Mouse (Mus musculus): ENCODE results near the gene Plekhg6. TPM values are rescaled to one million over a fixed set of nuclear protein-coding genes. Genes with fewer than 3 reads are reported as not detected.
A peak's percentile ranks its signal among the peaks of the same experiment; 100 is the strongest.

The Plekhg6 gene
- polyA plus RNA-seq, 1 experiment from 2014 or later: 0.50 TPM

GRCm38 (mm10) chr6:125377582-125378451 lies 2.8 kb downstream of the Plekhg6 start:
- peak; percentile 85 for DNase-seq (ENCODE audit: low spot score)
- no peak overlapping the region for H3K27ac ChIP-seq (ENCODE audit: low read length)

GRCm38 (mm10) chr6:125377042-125377441 lies 3.6 kb downstream of the Plekhg6 start:
- Histone ChIP-seq H3K4me3 (ENCODE audit: low read depth, low read length) (no peak overlapping the region), H3K9ac (replicated peaks; ENCODE audit: low read depth) (no peak overlapping the region), H3K27me3 (replicated peaks; ENCODE audit: insufficient read depth, low read length) (peaks cover 6% of the 10 kb centered on the region; the same call in 1 of the 2 replicates), H3K27ac (ENCODE audit: low read length) (no peak overlapping the region), H3K4me2 (replicated peaks; ENCODE audit: low read depth, low read length) (no peak overlapping the region), H3K9me3 (ENCODE audit: low read length) (no peaks in the 10 kb centered on the region), H3K4me1 (ENCODE audit: insufficient read depth, low read depth, low read length) (peaks cover 16% of the 10 kb centered on the region; the same call in 1 of the 2 replicates), H3K36me3 (ENCODE audit: insufficient read depth, low read length) (no peaks in the 10 kb centered on the region)
- TF ChIP-seq CTCF (IDR thresholded peaks at IDR 0.05) (no peak), EP300 (IDR thresholded peaks at IDR 0.05) (no peak)
- ATAC-seq (no peak), DNase-seq (ENCODE audit: low spot score) (no peak)
- WGBS: 62% methylated on average over 6 of the region's 6 CpGs

More at GRCm38 (mm10) chr6:125377582-125378451, 2.8 kb downstream of the Plekhg6 start:
- H3K27me3 ChIP-seq (replicated peaks; ENCODE audit: insufficient read depth, low read length): peaks cover 10% of the 10 kb centered on the region; the same call in 1 of the 2 replicates
- ATAC-seq: peak; percentile 75
- no peaks in the 10 kb centered on the region for H3K9me3 ChIP-seq (ENCODE audit: low read length)
- no peak overlapping the region for H3K9ac ChIP-seq (replicated peaks; ENCODE audit: low read depth)
- peaks cover 16% of the 10 kb centered on the region; the same call in 1 of the 2 replicates for H3K4me1 ChIP-seq (ENCODE audit: insufficient read depth, low read depth, low read length)
- WGBS: 35% methylated on average over 16 of the region's 16 CpGs
- TF ChIP-seq CTCF (IDR thresholded peaks at IDR 0.05) (no peak), EP300 (IDR thresholded peaks at IDR 0.05) (no peak)
- no peak overlapping the region for H3K4me3 ChIP-seq (ENCODE audit: low read depth, low read length)
- peak overlapping the region; percentile 27; the same call in 1 of the 2 replicates for H3K4me2 ChIP-seq (replicated peaks; ENCODE audit: low read depth, low read length)
- H3K36me3 ChIP-seq (ENCODE audit: insufficient read depth, low read length): no peaks in the 10 kb centered on the region

- Histone ChIP-seq H3K4me2 (replicated peaks; ENCODE audit: low read depth, low read length) (no peak overlapping the region), H3K27me3 (replicated peaks; ENCODE audit: insufficient read depth, low read length) (no peaks in the 10 kb centered on the region), H3K9me3 (ENCODE audit: low read length) (no peaks in the 10 kb centered on the region), H3K36me3 (ENCODE audit: insufficient read depth, low read length) (no peaks in the 10 kb centered on the region), H3K27ac (ENCODE audit: low read length) (no peak overlapping the region; the same call in 1 of the 2 replicates), H3K9ac (replicated peaks; ENCODE audit: low read depth) (no peak overlapping the region), H3K4me1 (ENCODE audit: insufficient read depth, low read depth, low read length) (no peaks in the 10 kb centered on the region; the same call in 1 of the 2 replicates), H3K4me3 (ENCODE audit: low read depth, low read length) (no peak overlapping the region)
- TF ChIP-seq CTCF (IDR thresholded peaks at IDR 0.05): no peak
- TF ChIP-seq EP300 (IDR thresholded peaks at IDR 0.05): peak; percentile 38; the same call in 1 of the 2 replicates
- peak; percentile 70 for ATAC-seq
- peak; percentile 84 for DNase-seq (ENCODE audit: low spot score)
- WGBS: 26% methylated on average over 4 of the region's 4 CpGs
These were observed 12.7 kb downstream of the Plekhg6 start for GRCm38 (mm10) chr6:125367758-125368371.

GRCm38 (mm10) chr6:125366133-125366532 lies 14.5 kb downstream of the Plekhg6 start:
- Histone ChIP-seq H3K27me3 (replicated peaks; ENCODE audit: insufficient read depth, low read length) (no peaks in the 10 kb centered on the region), H3K4me3 (ENCODE audit: low read depth, low read length) (no peak overlapping the region), H3K27ac (ENCODE audit: low read length) (no peak overlapping the region), H3K4me1 (ENCODE audit: insufficient read depth, low read depth, low read length) (no peaks in the 10 kb centered on the region; the same call in 1 of the 2 replicates), H3K9me3 (ENCODE audit: low read length) (no peaks in the 10 kb centered on the region), H3K36me3 (ENCODE audit: insufficient read depth, low read length) (peaks cover 6% of the 10 kb centered on the region; the same call in 1 of the 2 replicates), H3K4me2 (replicated peaks; ENCODE audit: low read depth, low read length) (no peak overlapping the region), H3K9ac (replicated peaks; ENCODE audit: low read depth) (no peak overlapping the region)
- WGBS: 75% methylated on average over 1 of the region's 1 CpGs
- DNase-seq (ENCODE audit: low spot score): no peak
- ATAC-seq: no peak
- TF ChIP-seq EP300 (IDR thresholded peaks at IDR 0.05): no peak
- peak; percentile 55 for TF ChIP-seq CTCF (IDR thresholded peaks at IDR 0.05)

GRCm38 (mm10) chr6:125365522-125365921 lies 15.1 kb downstream of the Plekhg6 start:
- no peak overlapping the region for H3K9ac ChIP-seq (replicated peaks; ENCODE audit: low read depth)
- no peaks in the 10 kb centered on the region for H3K9me3 ChIP-seq (ENCODE audit: low read length)
- no peak overlapping the region for H3K27ac ChIP-seq (ENCODE audit: low read length)
- H3K4me1 ChIP-seq (ENCODE audit: insufficient read depth, low read depth, low read length): no peaks in the 10 kb centered on the region; the same call in 1 of the 2 replicates
- H3K4me2 ChIP-seq (replicated peaks; ENCODE audit: low read depth, low read length): no peak overlapping the region
- 72% methylated on average over 5 of the region's 5 CpGs for whole genome bisulfite sequencing
- no peak overlapping the region for H3K4me3 ChIP-seq (ENCODE audit: low read depth, low read length)
- peaks cover 7% of the 10 kb centered on the region; the same call in 1 of the 2 replicates for H3K36me3 ChIP-seq (ENCODE audit: insufficient read depth, low read length)
- DNase-seq (ENCODE audit: low spot score): no peak
- H3K27me3 ChIP-seq (replicated peaks; ENCODE audit: insufficient read depth, low read length): no peaks in the 10 kb centered on the region
- no peak for ATAC-seq
- no peak for TF ChIP-seq CTCF (IDR thresholded peaks at IDR 0.05)
- TF ChIP-seq EP300 (IDR thresholded peaks at IDR 0.05): no peak

- peak; percentile 60 for DNase-seq (ENCODE audit: low spot score)
- peak; percentile 27; the same call in 1 of the 2 replicates for ATAC-seq
These were observed 16.1 kb downstream of the Plekhg6 start for GRCm38 (mm10) chr6:125364448-125364847.

More at GRCm38 (mm10) chr6:125364448-125364847, 16.1 kb downstream of the Plekhg6 start:
- peaks cover 11% of the 10 kb centered on the region; the same call in 1 of the 2 replicates for H3K36me3 ChIP-seq (ENCODE audit: insufficient read depth, low read length)
- H3K4me3 ChIP-seq (ENCODE audit: low read depth, low read length): no peak overlapping the region
- TF ChIP-seq CTCF (IDR thresholded peaks at IDR 0.05) (peak; percentile 71), EP300 (IDR thresholded peaks at IDR 0.05) (no peak)
- H3K27me3 ChIP-seq (replicated peaks; ENCODE audit: insufficient read depth, low read length): no peaks in the 10 kb centered on the region
- H3K4me2 ChIP-seq (replicated peaks; ENCODE audit: low read depth, low read length): no peak overlapping the region
- H3K4me1 ChIP-seq (ENCODE audit: insufficient read depth, low read depth, low read length): no peaks in the 10 kb centered on the region; the same call in 1 of the 2 replicates
- H3K27ac ChIP-seq (ENCODE audit: low read length): no peak overlapping the region
- H3K9me3 ChIP-seq (ENCODE audit: low read length): no peaks in the 10 kb centered on the region
- no peak overlapping the region for H3K9ac ChIP-seq (replicated peaks; ENCODE audit: low read depth)
- WGBS: 12% methylated on average over 7 of the region's 8 CpGs

Data from lung, postnatal 0 days (tissue).